Mouse (Mus musculus) kidney, embryonic 15.5 days (tissue): ENCODE measurements around the gene Vdac2. TPM values are rescaled to one million over a fixed set of nuclear protein-coding genes. Genes with fewer than 3 reads are reported as not detected.

Source experiments
- ATAC-seq: fragments of 200-750 bp; cut with Nextera tagmentation; replicated peaks from 2 replicates; pipeline ENCODE4 v1.8.0; 2017; ENCODE audit warnings: moderate TSS enrichment; ENCODE audit not compliant: low FRiP score
- H3K27ac ChIP-seq: fragments of 300-500 bp; sonication (generic); 2 replicates; pipeline ENCODE4 v1.5.1; 2015; ENCODE audit warnings: mild to moderate bottlenecking, inconsistent platforms
- H3K27me3 ChIP-seq: fragments of 300-500 bp; sonication (generic); 2 replicates; pipeline ENCODE4 v1.6.1; 2015; ENCODE audit warnings: inconsistent platforms
- H3K36me3 ChIP-seq: fragments of 300-500 bp; sonication (generic); 2 replicates; pipeline ENCODE4 v1.6.1; 2015; ENCODE audit warnings: inconsistent platforms
- H3K4me1 ChIP-seq: fragments of 300-500 bp; sonication (generic); 2 replicates; pipeline ENCODE4 v1.6.1; 2015; ENCODE audit warnings: inconsistent platforms
- H3K4me2 ChIP-seq: fragments of 300-500 bp; sonication (generic); 2 replicates; pipeline ENCODE4 v1.6.1; 2015; ENCODE audit warnings: moderate library complexity, mild to moderate bottlenecking, inconsistent platforms
- H3K4me3 ChIP-seq: fragments of 300-500 bp; sonication (generic); replicated peaks from 2 replicates; pipeline ENCODE4 v1.5.1; 2015; ENCODE audit warnings: mild to moderate bottlenecking, inconsistent platforms
- H3K9ac ChIP-seq: fragments of 300-500 bp; sonication (generic); 2 replicates; pipeline ENCODE4 v1.6.1; 2015; ENCODE audit warnings: mild to moderate bottlenecking, inconsistent platforms
- H3K9me3 ChIP-seq: fragments of 300-500 bp; sonication (generic); replicated peaks from 2 replicates; pipeline ENCODE4 v1.6.1; 2016; ENCODE audit warnings: inconsistent platforms
- WGBS: fragments of 180-500 bp; shearing (Covaris S2); methylation state at CpG from one replicate; pipeline ENCODE4 v1.1.7; 2015; ENCODE audit warnings: mixed read lengths; 5-methylcytosine and 5-hydroxymethylcytosine counted together
- polyA plus RNA-seq: library from polyadenylated mRNA; unstranded; fragments of >200 nt; fragmentation: Nextera tagmentation; extraction: Ambion mirVana; gene quantifications from 2 replicates; pipeline ENCODE4 v1.2.1, GENCODE M21; 2015

The Vdac2 gene
- polyA plus RNA-seq, 1 experiment from 2014 or later = 318 TPM

DNA sequence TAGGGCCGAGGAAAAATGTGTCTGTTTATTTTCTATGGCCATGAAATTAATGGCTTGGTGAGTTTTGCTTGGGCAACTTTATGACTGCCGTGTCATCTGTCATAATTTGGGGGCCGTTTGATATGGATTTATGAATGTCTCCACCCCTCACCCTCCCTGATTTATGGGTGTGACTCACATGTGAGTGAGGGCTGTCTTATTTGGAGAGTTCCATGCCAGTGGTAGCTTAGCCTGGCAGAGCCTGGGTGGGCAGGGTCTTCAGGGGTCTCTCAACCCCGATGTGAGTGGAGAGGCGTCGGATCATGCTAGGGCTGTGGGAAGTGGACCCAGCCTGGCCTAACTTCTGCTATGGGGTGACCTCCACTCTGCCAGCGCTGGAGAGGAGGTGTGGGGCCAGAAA is 41.8 kb downstream of the Vdac2 start:
- Histone ChIP-seq H3K4me3 (no peak overlapping the region), H3K27me3 (no peaks in the 10 kb centered on the region), H3K9me3 (no peaks in the 10 kb centered on the region), H3K4me1 (no peaks in the 10 kb centered on the region), H3K27ac (no peak overlapping the region), H3K36me3 (no peaks in the 10 kb centered on the region), H3K4me2 (no peak overlapping the region), H3K9ac (no peak overlapping the region)
- WGBS = 69% methylated on average over 7 of the region's 7 CpGs
- ATAC-seq = no peak

DNA sequence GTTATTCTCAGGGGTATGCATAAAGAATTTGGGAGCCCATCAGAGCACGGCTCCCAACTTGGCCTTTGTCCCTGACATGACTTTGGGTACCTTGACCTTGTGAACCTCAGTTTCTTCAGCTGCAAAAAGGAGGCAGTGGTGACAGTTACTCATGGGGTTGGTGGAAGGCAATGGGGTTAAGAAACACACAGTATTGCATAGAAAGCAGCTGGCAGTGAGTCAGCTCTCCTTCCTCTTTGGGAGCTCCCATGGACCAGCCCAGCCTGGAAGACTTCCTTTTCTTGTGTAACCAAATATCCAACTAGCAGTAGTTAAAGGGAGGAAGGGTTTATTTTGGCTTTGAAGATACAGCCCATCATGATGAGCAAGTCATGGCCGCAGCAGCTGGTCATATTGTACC is 65.4 kb downstream of the Vdac2 start:
- Histone ChIP-seq H3K9me3 (no peaks in the 10 kb centered on the region), H3K36me3 (no peaks in the 10 kb centered on the region), H3K9ac (no peak overlapping the region), H3K27me3 (no peaks in the 10 kb centered on the region), H3K4me1 (peaks cover 34% of the 10 kb centered on the region), H3K4me3 (no peak overlapping the region), H3K4me2 (no peak overlapping the region), H3K27ac (peak overlapping the region; percentile 86; the same call in 1 of the 2 replicates)
- ATAC-seq = no peak
- WGBS = 56% methylated on average over 2 of the region's 2 CpGs

DNA sequence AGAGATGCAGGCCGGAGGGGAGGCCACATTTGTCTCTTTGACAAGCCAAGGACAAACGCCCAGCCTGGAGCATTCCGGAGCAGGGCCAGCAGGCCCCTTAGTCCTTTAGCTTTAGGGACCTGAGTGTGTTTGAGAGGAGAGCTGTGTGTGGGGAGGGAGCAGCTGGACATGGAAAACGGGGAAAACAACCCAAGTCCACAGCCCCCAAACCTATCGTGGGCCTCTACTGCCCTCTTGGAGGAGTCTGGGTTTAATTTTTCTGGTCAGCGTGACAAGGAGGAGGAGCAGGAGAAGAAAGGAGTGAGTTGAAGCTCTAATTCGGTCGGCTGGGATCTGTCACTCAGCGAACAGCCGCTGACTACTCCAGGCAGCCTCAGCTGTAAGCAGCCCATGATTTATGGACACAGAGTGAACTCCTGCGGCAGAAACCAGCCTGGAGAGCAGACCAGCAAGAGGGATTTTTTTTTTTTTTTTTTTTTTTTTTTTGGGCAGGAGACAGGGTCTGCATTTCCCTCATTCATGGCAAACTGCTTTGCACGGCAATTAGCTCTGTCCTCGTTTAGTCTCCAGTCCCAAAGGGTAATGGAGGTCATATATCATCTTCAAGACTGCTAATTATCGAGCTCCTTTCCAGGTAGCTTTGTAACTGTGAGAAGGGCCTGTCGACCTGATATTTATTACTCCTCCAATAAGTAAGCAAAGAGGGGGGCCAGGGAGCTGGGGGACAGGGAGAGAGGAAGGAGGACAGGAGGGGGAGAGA is 66.7 kb downstream of the Vdac2 start:
- 3% methylated on average over 15 of the region's 15 CpGs for WGBS
- no peak overlapping the region for H3K9ac ChIP-seq

DNA sequence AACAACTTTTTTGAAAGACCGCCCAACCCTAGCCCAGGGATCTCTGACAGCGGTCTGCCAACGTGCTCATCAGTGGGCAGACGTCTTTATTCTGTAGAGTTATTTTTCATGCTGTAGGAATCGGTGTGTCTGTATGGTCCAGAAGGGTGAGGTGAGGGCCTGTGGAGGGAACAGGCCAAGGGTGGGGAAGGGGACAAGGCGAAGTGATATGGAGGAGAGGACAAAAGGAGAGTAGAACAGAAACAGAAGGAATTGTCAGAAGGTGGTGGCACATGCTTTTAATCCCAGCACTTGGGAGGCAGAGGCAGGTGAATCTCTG is 67.3 kb downstream of the Vdac2 start:
- WGBS = 21% methylated on average over 6 of the region's 6 CpGs
- Histone ChIP-seq H3K4me2 (peak overlapping the region; percentile 34), H3K9me3 (no peaks in the 10 kb centered on the region), H3K4me1 (peaks cover 34% of the 10 kb centered on the region), H3K36me3 (no peaks in the 10 kb centered on the region), H3K4me3 (no peak overlapping the region), H3K9ac (no peak overlapping the region), H3K27me3 (no peaks in the 10 kb centered on the region), H3K27ac (peak overlapping the region; percentile 86)
- no peak for ATAC-seq

More for the DNA sequence above, 66.7 kb downstream of the Vdac2 start:
- H3K4me1 ChIP-seq = peaks cover 34% of the 10 kb centered on the region
- no peaks in the 10 kb centered on the region for H3K9me3 ChIP-seq
- no peak overlapping the region for H3K4me3 ChIP-seq
- no peaks in the 10 kb centered on the region for H3K27me3 ChIP-seq
- peak; percentile 93 for ATAC-seq
- no peaks in the 10 kb centered on the region for H3K36me3 ChIP-seq
- H3K4me2 ChIP-seq = peak overlapping the region; percentile 34
- H3K27ac ChIP-seq = peak overlapping the region; percentile 86

Other genes with a start within 250 kb of the Vdac2 start
- gene Dupd1, start 110.7 kb upstream of the Vdac2 start, polyA plus RNA-seq = 0.14 TPM in 1 of 2 replicates, not detected in the other
- gene Samd8, start 74.7 kb upstream of the Vdac2 start, polyA plus RNA-seq = 8.8 and 9.5 TPM in 2 replicates
- gene Dusp13, start 74.1 kb upstream of the Vdac2 start, polyA plus RNA-seq = 0.38 TPM in 1 of 2 replicates, not detected in the other
- gene Comtd1, start 23.7 kb downstream of the Vdac2 start, polyA plus RNA-seq = 26.2 TPM in 2 replicates
- gene Zfp503, start 164.4 kb downstream of the Vdac2 start, polyA plus RNA-seq = 37.0 and 39.5 TPM in 2 replicates
- 0.90 and 1.1 TPM in 2 replicates for gene Lrmda, start 194.5 kb downstream of the Vdac2 start, polyA plus RNA-seq